Mouse (Mus musculus) erythroblast, embryonic 14.5 days (primary cell): Measurements from ENCODE around the gene Plpp2. TPM values are rescaled to one million over a fixed set of nuclear protein-coding genes. Genes with fewer than 3 reads are reported as not detected.
A peak's percentile ranks its signal among the peaks of the same experiment; 100 is the strongest.

Experiments
- H3K27me3 ChIP-seq: 2 replicates; pipeline ENCODE4 v1.6.1; 2012; ENCODE audit warnings: inconsistent platforms; ENCODE audit not compliant: control insufficient read depth
- H3K36me3 ChIP-seq: 2 replicates; pipeline ENCODE4 v1.6.1; 2012; ENCODE audit warnings: mild to moderate bottlenecking, inconsistent platforms; ENCODE audit not compliant: control insufficient read depth
- H3K4me1 ChIP-seq: 2 replicates; pipeline ENCODE4 v1.6.1; 2012; ENCODE audit warnings: inconsistent platforms; ENCODE audit not compliant: control insufficient read depth
- H3K4me3 ChIP-seq: replicated peaks from 2 replicates; pipeline ENCODE3; 2012; ENCODE audit warnings: moderate library complexity, mild to moderate bottlenecking, inconsistent platforms
- H3K9me3 ChIP-seq: 2 replicates; pipeline ENCODE4 v1.6.1; 2012; ENCODE audit warnings: low read length, inconsistent platforms, mixed read lengths; ENCODE audit not compliant: control insufficient read depth
- GATA1 ChIP-seq: IDR thresholded peaks from 2 replicates; pipeline ENCODE4 v1.6.1; 2012; ENCODE audit warnings: low read length, inconsistent platforms, mixed read lengths
- TAL1 ChIP-seq: IDR thresholded peaks from 3 replicates; pipeline ENCODE4 v1.6.1; 2012; ENCODE audit warnings: low read length, inconsistent platforms, mixed read lengths
- polyA plus RNA-seq: library from polyadenylated mRNA; stranded (reverse); fragments of >175 nt; gene quantifications from 2 replicates; pipeline ENCODE4 v1.2.3, GENCODE M21; 2012

Gene Plpp2
- polyA plus RNA-seq: 0.05 and 0.10 TPM in 2 replicates

- Histone ChIP-seq H3K4me1 (peaks cover 19% of the 10 kb centered on the region), H3K9me3 (no peaks in the 10 kb centered on the region), H3K4me3 (peak within 1 kb of the TSS; percentile 64), H3K27me3 (peaks cover 14% of the 10 kb centered on the region), H3K36me3 (peaks cover 6% of the 10 kb centered on the region; the same call in 1 of the 2 replicates)
- TF ChIP-seq GATA1 (no peak), TAL1 (no peak)
Observed at GRCm38 (mm10) chr10:79533126-79533911, at the start of gene Plpp2. TSS of gene Plpp2 (minus strand) at chr10:79533796.

GRCm38 (mm10) chr10:79581501-79581900 lies 47.9 kb upstream of the Plpp2 start:
- TF ChIP-seq GATA1: no peak
- no peak for TF ChIP-seq TAL1
- H3K4me1 ChIP-seq: no peaks in the 10 kb centered on the region
- H3K36me3 ChIP-seq: no peaks in the 10 kb centered on the region

GRCm38 (mm10) chr10:79580811-79581210 lies 47.2 kb upstream of the Plpp2 start:
- Histone ChIP-seq H3K4me1 (no peaks in the 10 kb centered on the region), H3K36me3 (no peaks in the 10 kb centered on the region), H3K4me3 (no peak overlapping the region), H3K9me3 (no peaks in the 10 kb centered on the region; the same call in 1 of the 2 replicates), H3K27me3 (0 out of 2 replicates have a peak, but pooled peaks cover 2% of the 10 kb centered on the region)
- TF ChIP-seq GATA1: no peak
- TF ChIP-seq TAL1: no peak

More at GRCm38 (mm10) chr10:79581501-79581900, 47.9 kb upstream of the Plpp2 start:
- Histone ChIP-seq H3K9me3 (no peaks in the 10 kb centered on the region; the same call in 1 of the 2 replicates), H3K4me3 (no peak overlapping the region), H3K27me3 (0 out of 2 replicates have a peak, but pooled peaks cover 2% of the 10 kb centered on the region)

- Histone ChIP-seq H3K36me3 (no peaks in the 10 kb centered on the region), H3K27me3 (0 out of 2 replicates have a peak, but pooled peaks cover 2% of the 10 kb centered on the region), H3K9me3 (no peaks in the 10 kb centered on the region; the same call in 1 of the 2 replicates), H3K4me3 (no peak overlapping the region), H3K4me1 (no peaks in the 10 kb centered on the region)
- TF ChIP-seq TAL1 (no peak), GATA1 (no peak)
Observed at GRCm38 (mm10) chr10:79580356-79580755, 46.8 kb upstream of the Plpp2 start.

DNA sequence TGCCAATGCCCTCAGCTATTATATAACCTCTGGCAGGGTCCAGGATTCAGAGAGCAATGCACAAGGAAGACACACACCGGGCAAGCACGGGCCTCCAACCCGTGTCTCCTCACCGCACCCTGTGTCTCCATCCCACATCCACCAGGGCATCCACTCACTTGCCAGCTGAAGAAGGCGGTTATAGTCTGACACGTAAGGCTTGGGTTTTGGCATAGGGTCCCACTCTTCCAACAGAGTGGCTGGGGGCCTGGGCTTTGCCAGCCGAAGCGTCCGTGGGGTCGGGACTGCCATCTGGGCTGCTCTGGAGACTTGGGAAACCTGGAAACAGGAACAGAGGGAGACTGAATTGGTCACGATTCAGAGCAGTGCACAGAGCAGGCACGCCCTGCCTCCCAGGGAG lies 46.2 kb upstream of the Plpp2 start:
- no peak for TF ChIP-seq TAL1
- TF ChIP-seq GATA1: no peak
- no peak overlapping the region for H3K4me3 ChIP-seq
- H3K4me1 ChIP-seq: no peaks in the 10 kb centered on the region
- 0 out of 2 replicates have a peak, but pooled peaks cover 2% of the 10 kb centered on the region for H3K27me3 ChIP-seq
- H3K9me3 ChIP-seq: no peaks in the 10 kb centered on the region; the same call in 1 of the 2 replicates
- no peaks in the 10 kb centered on the region for H3K36me3 ChIP-seq

DNA sequence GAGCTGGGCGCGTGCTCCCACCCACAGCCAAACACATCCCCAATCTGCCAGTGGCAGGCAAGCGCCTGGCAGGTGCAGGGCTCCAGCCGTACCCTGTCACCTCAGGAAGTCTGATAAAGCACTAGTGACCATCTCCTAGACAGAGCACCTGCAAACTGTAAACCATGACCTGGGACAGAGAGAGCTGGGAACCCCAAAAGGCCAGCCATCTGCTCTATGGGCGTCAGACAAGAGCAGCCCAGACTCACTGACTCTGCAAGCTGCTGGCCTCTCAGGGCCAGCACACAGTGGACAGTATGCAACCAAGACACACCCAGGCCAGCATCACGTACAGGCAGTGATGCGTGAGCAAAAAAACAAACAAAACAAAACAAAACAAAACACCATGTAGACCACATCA lies 45.3 kb upstream of the Plpp2 start:
- TF ChIP-seq GATA1 (no peak), TAL1 (no peak)
- Histone ChIP-seq H3K36me3 (no peaks in the 10 kb centered on the region), H3K9me3 (no peaks in the 10 kb centered on the region; the same call in 1 of the 2 replicates), H3K4me3 (no peak overlapping the region), H3K27me3 (0 out of 2 replicates have a peak, but pooled peaks cover 2% of the 10 kb centered on the region), H3K4me1 (no peaks in the 10 kb centered on the region)

DNA sequence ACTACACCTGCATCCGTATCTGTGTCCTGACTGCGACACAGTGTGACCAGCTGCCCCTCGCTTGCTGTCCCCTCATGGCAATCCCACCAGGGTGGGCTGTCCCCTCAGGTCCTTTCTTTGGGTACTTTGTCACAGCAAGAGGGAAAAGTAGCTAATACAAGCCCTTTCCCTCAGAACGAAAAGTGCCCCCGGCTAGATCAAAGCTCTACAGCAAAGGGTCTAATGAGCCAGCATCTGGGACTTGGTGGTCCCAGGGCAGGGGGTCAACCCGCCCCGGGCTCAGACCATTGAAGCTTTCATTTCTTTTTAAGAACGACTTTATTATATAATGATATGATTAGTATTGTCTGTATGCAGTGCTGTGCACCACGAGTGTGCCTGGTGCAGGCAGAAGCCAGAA lies 44.7 kb upstream of the Plpp2 start:
- no peaks in the 10 kb centered on the region for H3K36me3 ChIP-seq
- no peak for TF ChIP-seq TAL1
- no peak for TF ChIP-seq GATA1
- H3K4me1 ChIP-seq: no peaks in the 10 kb centered on the region
- no peaks in the 10 kb centered on the region; the same call in 1 of the 2 replicates for H3K9me3 ChIP-seq
- 0 out of 2 replicates have a peak, but pooled peaks cover 2% of the 10 kb centered on the region for H3K27me3 ChIP-seq
- no peak overlapping the region for H3K4me3 ChIP-seq

GRCm38 (mm10) chr10:79577376-79577775 lies 43.8 kb upstream of the Plpp2 start:
- no peak overlapping the region for H3K4me3 ChIP-seq
- H3K36me3 ChIP-seq: no peaks in the 10 kb centered on the region
- TF ChIP-seq GATA1 (no peak), TAL1 (no peak)
- H3K4me1 ChIP-seq: no peaks in the 10 kb centered on the region
- 0 out of 2 replicates have a peak, but pooled peaks cover 2% of the 10 kb centered on the region for H3K27me3 ChIP-seq
- H3K9me3 ChIP-seq: no peaks in the 10 kb centered on the region; the same call in 1 of the 2 replicates

- no peak for TF ChIP-seq TAL1
- TF ChIP-seq GATA1: no peak
- Histone ChIP-seq H3K9me3 (no peaks in the 10 kb centered on the region), H3K36me3 (no peaks in the 10 kb centered on the region), H3K4me3 (no peak overlapping the region), H3K4me1 (no peaks in the 10 kb centered on the region), H3K27me3 (0 out of 2 replicates have a peak, but pooled peaks cover 2% of the 10 kb centered on the region)
Observed at GRCm38 (mm10) chr10:79575754-79576153, 42.2 kb upstream of the Plpp2 start.

DNA sequence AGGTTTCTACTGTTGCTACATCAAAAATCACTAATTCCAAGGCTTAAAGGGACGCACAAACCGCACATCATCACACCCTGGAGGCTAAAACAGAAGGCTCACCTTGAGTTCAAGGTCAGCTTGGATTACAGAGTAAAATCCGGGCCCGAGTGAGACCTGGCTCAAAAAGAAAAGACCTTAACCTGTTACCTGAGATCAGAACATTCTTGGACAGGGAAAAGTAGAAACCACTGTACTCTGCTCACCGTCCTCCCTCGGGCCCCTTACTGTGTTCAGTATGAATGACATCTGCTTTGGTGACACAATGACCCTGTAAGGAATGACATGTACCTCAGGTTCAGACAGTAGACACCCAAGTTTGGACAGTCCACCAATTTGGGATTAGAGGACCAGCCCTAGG lies 41.2 kb upstream of the Plpp2 start:
- H3K27me3 ChIP-seq: 0 out of 2 replicates have a peak, but pooled peaks cover 2% of the 10 kb centered on the region
- no peaks in the 10 kb centered on the region for H3K9me3 ChIP-seq
- H3K36me3 ChIP-seq: no peaks in the 10 kb centered on the region
- H3K4me1 ChIP-seq: no peaks in the 10 kb centered on the region
- H3K4me3 ChIP-seq: no peak overlapping the region
- TF ChIP-seq GATA1 (no peak), TAL1 (no peak)
